Mouse (Mus musculus): ENCODE measurements around the gene Fndc9. TPM values are rescaled to one million over a fixed set of nuclear protein-coding genes. Genes with fewer than 3 reads are reported as not detected.

The Fndc9 gene
- polyA plus RNA-seq, 1 experiment, result not detected

DNA sequence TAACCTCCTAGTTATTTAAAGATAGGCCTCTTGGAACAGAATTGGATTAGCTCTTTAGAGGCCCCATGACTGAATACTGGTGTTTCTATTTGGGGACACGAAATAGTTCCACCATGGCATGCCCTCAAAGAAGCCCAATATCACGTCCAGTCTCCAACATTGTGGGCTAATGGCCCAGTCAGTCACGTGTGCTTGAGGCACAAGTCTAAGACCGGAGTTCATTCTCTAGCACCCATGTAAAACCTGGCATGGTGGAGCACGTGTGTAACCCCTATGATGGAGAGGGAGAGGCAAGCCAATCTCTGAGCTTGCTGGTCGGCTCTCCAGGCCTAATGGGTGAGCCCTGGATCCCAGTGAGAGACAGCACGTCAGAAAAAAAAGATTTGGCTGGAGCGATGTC, 40.8 kb downstream of the Fndc9 start:
- Histone ChIP-seq H3K27me3 (ENCODE audit: control insufficient read depth, insufficient read depth, low read length) (no peaks in the 10 kb centered on the region), H3K4me3 (ENCODE audit: low read depth, low read length) (no peak overlapping the region), H3K36me3 (ENCODE audit: control insufficient read depth, insufficient read depth, low read length) (no peaks in the 10 kb centered on the region), H3K4me1 (ENCODE audit: control insufficient read depth, insufficient read depth, insufficient read length, low read length) (no peaks in the 10 kb centered on the region), H3K27ac (ENCODE audit: insufficient read depth, low read depth, low read length) (no peak overlapping the region)
- 86% methylated on average over 8 of the region's 8 CpGs for WGBS
- no peak for TF ChIP-seq POLR2A (IDR thresholded peaks at IDR 0.05; ENCODE audit: low read depth, low read length)
- TF ChIP-seq CTCF (IDR thresholded peaks at IDR 0.05; ENCODE audit: extremely low read depth, insufficient read length, insufficient replicate concordance, low read depth, low read length), result no peak

DNA sequence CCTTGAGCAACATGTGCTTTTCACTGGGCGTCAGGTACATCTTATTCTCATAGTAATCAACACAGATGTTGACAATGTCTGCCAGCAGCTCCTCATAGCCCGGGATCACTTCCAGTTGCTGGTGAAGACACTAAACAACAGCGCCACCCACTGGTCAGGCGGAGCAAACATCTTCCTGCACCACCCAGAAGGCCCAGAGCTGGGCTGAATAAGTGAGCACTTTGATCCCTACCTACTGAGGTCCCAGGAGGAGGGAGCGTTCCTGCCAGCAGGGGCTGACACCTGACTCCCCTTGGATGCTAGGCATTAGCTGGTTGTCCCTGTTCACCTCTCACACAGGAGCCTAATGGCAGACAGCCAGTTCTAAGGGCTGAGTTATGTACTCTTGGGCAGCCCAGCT, 41.4 kb downstream of the Fndc9 start:
- no peaks in the 10 kb centered on the region for H3K4me1 ChIP-seq (ENCODE audit: control insufficient read depth, insufficient read depth, insufficient read length, low read length)
- H3K27ac ChIP-seq (ENCODE audit: insufficient read depth, low read depth, low read length), result no peak overlapping the region
- H3K36me3 ChIP-seq (ENCODE audit: control insufficient read depth, insufficient read depth, low read length), result no peaks in the 10 kb centered on the region
- no peaks in the 10 kb centered on the region for H3K27me3 ChIP-seq (ENCODE audit: control insufficient read depth, insufficient read depth, low read length)
- H3K4me3 ChIP-seq (ENCODE audit: low read depth, low read length), result no peak overlapping the region
- TF ChIP-seq CTCF (IDR thresholded peaks at IDR 0.05; ENCODE audit: extremely low read depth, insufficient read length, insufficient replicate concordance, low read depth, low read length) (peak; percentile 39; the same call in 1 of the 2 replicates), POLR2A (IDR thresholded peaks at IDR 0.05; ENCODE audit: low read depth, low read length) (no peak)
- 46% methylated on average over 5 of the region's 5 CpGs for WGBS

DNA sequence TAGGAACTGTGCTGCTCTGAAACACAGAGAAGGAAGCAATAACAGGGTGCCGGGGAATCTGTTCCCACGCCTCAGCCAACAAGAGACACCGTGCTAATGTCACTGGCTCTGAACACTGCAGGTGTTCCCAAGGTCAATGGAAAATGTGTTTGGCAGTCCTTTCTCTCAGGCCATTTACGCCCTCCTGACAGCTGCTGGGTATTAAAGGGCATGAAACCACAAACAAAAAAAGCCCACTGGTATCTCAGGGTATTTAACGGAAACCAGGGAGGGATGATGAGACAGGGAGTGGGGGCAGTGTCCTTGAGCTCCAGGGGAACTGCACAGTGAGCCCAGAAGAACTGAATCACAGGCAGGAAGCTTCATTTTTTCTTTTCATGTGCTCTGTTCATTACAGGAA, 42.8 kb downstream of the Fndc9 start:
- Histone ChIP-seq H3K27me3 (ENCODE audit: control insufficient read depth, insufficient read depth, low read length) (no peaks in the 10 kb centered on the region), H3K36me3 (ENCODE audit: control insufficient read depth, insufficient read depth, low read length) (no peaks in the 10 kb centered on the region), H3K27ac (ENCODE audit: insufficient read depth, low read depth, low read length) (no peak overlapping the region), H3K4me1 (ENCODE audit: control insufficient read depth, insufficient read depth, insufficient read length, low read length) (no peaks in the 10 kb centered on the region), H3K4me3 (ENCODE audit: low read depth, low read length) (no peak overlapping the region)
- 65% methylated on average over 5 of the region's 5 CpGs for WGBS
- no peak for TF ChIP-seq POLR2A (IDR thresholded peaks at IDR 0.05; ENCODE audit: low read depth, low read length)
- no peak for TF ChIP-seq CTCF (IDR thresholded peaks at IDR 0.05; ENCODE audit: extremely low read depth, insufficient read length, insufficient replicate concordance, low read depth, low read length)

DNA sequence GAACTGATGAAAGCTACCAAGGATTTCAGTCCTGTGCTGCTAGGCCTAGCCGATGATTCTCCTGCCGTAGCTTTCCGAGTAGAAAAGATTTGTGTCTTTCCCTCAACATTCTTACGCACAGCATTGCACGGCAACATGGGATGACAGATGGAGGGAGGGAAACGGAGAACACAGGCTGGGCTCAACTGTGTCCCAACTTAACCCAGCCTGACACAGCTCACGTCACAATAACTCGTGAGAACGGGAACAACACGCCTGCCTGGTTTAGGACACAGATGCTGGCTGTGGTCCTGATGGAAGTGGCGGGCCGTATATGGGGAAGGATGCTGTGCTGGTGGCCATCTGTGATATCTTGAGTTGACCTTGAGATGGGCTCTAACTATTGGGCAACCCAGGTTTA, 43.4 kb downstream of the Fndc9 start:
- Histone ChIP-seq H3K4me3 (ENCODE audit: low read depth, low read length) (no peak overlapping the region), H3K36me3 (ENCODE audit: control insufficient read depth, insufficient read depth, low read length) (no peaks in the 10 kb centered on the region), H3K27ac (ENCODE audit: insufficient read depth, low read depth, low read length) (no peak overlapping the region), H3K27me3 (ENCODE audit: control insufficient read depth, insufficient read depth, low read length) (no peaks in the 10 kb centered on the region), H3K4me1 (ENCODE audit: control insufficient read depth, insufficient read depth, insufficient read length, low read length) (no peaks in the 10 kb centered on the region)
- TF ChIP-seq POLR2A (IDR thresholded peaks at IDR 0.05; ENCODE audit: low read depth, low read length), result no peak
- WGBS, result 88% methylated on average over 12 of the region's 12 CpGs

DNA sequence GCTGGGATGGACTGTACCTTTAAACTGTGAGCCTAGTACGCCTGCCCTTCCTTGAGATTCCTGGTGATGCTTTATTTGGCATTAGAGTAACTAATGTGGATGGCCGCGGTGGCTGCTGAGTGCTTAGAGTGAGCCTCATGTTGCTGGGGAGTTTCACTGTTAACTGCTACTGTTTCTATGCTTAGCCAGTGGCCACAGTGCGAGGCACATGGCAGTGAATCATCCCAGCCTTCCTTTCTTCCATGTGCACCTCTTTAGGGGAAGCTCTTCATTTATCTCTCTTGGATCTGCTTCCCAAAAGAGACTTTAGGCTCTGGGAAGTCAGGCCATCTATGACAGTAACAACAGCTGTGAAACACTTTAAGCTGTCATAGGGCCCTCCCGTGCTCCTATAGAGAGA, 47.3 kb downstream of the Fndc9 start:
- 88% methylated on average over 5 of the region's 5 CpGs for WGBS
- no peaks in the 10 kb centered on the region for H3K4me1 ChIP-seq (ENCODE audit: control insufficient read depth, insufficient read depth, insufficient read length, low read length)
- no peaks in the 10 kb centered on the region for H3K27me3 ChIP-seq (ENCODE audit: control insufficient read depth, insufficient read depth, low read length)
- no peak overlapping the region for H3K4me3 ChIP-seq (ENCODE audit: low read depth, low read length)
- no peak overlapping the region for H3K27ac ChIP-seq (ENCODE audit: insufficient read depth, low read depth, low read length)
- H3K36me3 ChIP-seq (ENCODE audit: control insufficient read depth, insufficient read depth, low read length), result no peaks in the 10 kb centered on the region
- TF ChIP-seq POLR2A (IDR thresholded peaks at IDR 0.05; ENCODE audit: low read depth, low read length), result no peak
- no peak for TF ChIP-seq CTCF (IDR thresholded peaks at IDR 0.05; ENCODE audit: extremely low read depth, insufficient read length, insufficient replicate concordance, low read depth, low read length)

DNA sequence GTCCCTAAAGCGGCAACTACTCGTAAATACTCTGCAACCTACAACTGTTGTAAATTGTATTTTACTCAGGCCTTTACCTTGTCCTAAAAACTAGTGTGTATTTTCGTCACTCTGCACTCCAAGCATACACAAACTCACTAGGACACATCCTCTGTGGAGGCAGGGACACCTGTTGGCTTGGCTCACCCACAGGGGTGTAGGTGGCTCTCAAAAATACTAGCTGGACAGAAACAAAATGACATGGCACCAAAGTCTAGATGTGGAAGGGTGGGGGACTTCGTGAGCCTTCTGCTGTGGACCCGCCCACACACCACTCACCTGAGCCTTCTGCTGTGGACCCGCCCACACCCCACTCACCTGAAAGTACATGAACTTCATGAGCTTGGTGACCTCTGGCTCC, 48.5 kb downstream of the Fndc9 start:
- Histone ChIP-seq H3K27me3 (ENCODE audit: control insufficient read depth, insufficient read depth, low read length) (no peaks in the 10 kb centered on the region), H3K27ac (ENCODE audit: insufficient read depth, low read depth, low read length) (no peak overlapping the region), H3K36me3 (ENCODE audit: control insufficient read depth, insufficient read depth, low read length) (no peaks in the 10 kb centered on the region), H3K4me3 (ENCODE audit: low read depth, low read length) (no peak overlapping the region), H3K4me1 (ENCODE audit: control insufficient read depth, insufficient read depth, insufficient read length, low read length) (no peaks in the 10 kb centered on the region)
- 87% methylated on average over 6 of the region's 6 CpGs for WGBS
- no peak for TF ChIP-seq POLR2A (IDR thresholded peaks at IDR 0.05; ENCODE audit: low read depth, low read length)
- no peak for TF ChIP-seq CTCF (IDR thresholded peaks at IDR 0.05; ENCODE audit: extremely low read depth, insufficient read length, insufficient replicate concordance, low read depth, low read length)

DNA sequence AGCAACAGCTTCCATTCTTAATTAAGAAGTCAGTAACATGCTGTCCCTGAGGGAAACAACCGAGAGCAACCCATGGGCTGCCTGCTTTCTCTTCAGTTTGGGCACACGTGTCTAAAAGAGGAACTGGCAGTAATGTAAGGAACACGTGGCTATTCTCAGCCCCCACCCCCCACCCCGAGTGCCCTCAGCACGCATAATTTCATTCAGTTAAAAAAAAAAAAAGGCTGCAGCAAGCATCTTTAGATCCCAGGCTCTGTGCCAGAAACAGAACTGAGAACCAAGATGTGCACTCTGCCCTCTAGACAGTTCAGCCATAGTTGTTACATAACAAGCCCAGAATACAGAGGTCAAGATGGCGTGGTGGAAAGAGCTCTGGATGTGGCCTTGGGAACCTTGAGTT, 51.5 kb downstream of the Fndc9 start:
- Histone ChIP-seq H3K4me1 (ENCODE audit: control insufficient read depth, insufficient read depth, insufficient read length, low read length) (no peaks in the 10 kb centered on the region), H3K4me3 (ENCODE audit: low read depth, low read length) (no peak overlapping the region), H3K27ac (ENCODE audit: insufficient read depth, low read depth, low read length) (no peak overlapping the region), H3K36me3 (ENCODE audit: control insufficient read depth, insufficient read depth, low read length) (no peaks in the 10 kb centered on the region), H3K27me3 (ENCODE audit: control insufficient read depth, insufficient read depth, low read length) (no peaks in the 10 kb centered on the region)
- 49% methylated on average over 6 of the region's 6 CpGs for WGBS
- TF ChIP-seq CTCF (IDR thresholded peaks at IDR 0.05; ENCODE audit: extremely low read depth, insufficient read length, insufficient replicate concordance, low read depth, low read length), result no peak
- TF ChIP-seq POLR2A (IDR thresholded peaks at IDR 0.05; ENCODE audit: low read depth, low read length), result no peak

DNA sequence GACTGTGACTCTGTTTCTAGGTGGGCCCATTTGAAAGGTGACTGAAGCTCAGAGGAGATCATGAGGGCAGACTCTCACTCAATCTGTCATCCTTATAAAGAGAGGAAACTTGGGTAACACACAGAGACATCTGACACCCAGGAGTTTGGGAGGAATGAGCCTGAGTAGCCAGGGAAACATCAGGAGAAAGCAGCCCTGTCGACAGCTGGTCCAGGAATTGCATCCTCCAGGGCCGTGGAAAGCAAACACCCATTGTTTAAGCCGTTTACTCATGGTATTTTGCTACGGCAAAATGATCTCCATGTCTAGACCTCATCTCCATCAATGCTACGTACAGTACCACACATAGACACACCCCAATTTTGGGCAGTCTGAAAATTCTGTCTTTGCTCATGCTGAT, 52.8 kb downstream of the Fndc9 start:
- TF ChIP-seq POLR2A (IDR thresholded peaks at IDR 0.05; ENCODE audit: low read depth, low read length) (no peak), CTCF (IDR thresholded peaks at IDR 0.05; ENCODE audit: extremely low read depth, insufficient read length, insufficient replicate concordance, low read depth, low read length) (no peak)
- Histone ChIP-seq H3K27ac (ENCODE audit: insufficient read depth, low read depth, low read length) (no peak overlapping the region), H3K4me1 (ENCODE audit: control insufficient read depth, insufficient read depth, insufficient read length, low read length) (no peaks in the 10 kb centered on the region), H3K4me3 (ENCODE audit: low read depth, low read length) (no peak overlapping the region), H3K27me3 (ENCODE audit: control insufficient read depth, insufficient read depth, low read length) (no peaks in the 10 kb centered on the region), H3K36me3 (ENCODE audit: control insufficient read depth, insufficient read depth, low read length) (no peaks in the 10 kb centered on the region)
- WGBS, result 62% methylated on average over 5 of the region's 5 CpGs

Measured in small intestine, adult 2 months (tissue).